ENCODE assay signal across 17 mouse cellular contexts in the genomic region with DNA sequence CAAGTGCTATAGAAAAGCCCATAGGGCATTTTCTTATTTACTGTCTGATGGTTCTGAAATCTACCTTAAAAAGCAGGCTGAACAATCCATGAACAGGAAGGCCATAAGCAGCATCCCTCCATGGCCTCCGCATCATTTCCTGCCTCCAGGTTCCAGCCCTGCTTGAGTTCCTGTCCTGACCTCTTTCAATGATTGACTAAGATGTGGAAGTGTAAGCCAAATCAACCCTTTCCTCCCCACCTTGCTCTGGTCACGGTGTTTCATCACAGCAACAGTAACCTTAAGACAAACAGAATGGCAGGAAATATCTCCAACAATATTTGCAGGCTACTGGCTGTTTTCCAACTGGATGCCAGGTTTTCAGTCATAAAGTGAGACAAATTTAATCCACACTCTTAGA. TPM values are rescaled to one million over a fixed set of nuclear protein-coding genes. Genes with fewer than 3 reads are reported as not detected.
DNase-seq lines count a peak whose midpoint lies in the region; ATAC-seq and TF ChIP-seq lines count a peak whose summit lies in the region.
"Had no signal": no experiment of that assay in that cellular context is flagged by ENCODE, and none has a peak within 500 bp of the region (broad histone marks: within the 10 kb centered on the region; RNA-seq: fewer than 3 reads in every experiment).

No protein-coding gene starts in this region.

- H3K9ac ChIP-seq in hindbrain, embryonic 14.5 days: 0 out of 2 replicates have a peak overlapping the region, but pooled peaks have one; percentile 16
- H3K9ac ChIP-seq in hindbrain, embryonic 11.5 days (ENCODE audit: low read depth, low read length): no peak overlapping the region
- H3K9ac ChIP-seq in lung, postnatal 0 days (replicated peaks; ENCODE audit: low read depth): no peak overlapping the region
- no peak overlapping the region for H3K9ac ChIP-seq in liver, embryonic 15.5 days
- H3K9ac ChIP-seq: heart, embryonic 12.5 days; stomach, embryonic 15.5 days had no signal

- H3K4me3 ChIP-seq in hindbrain, embryonic 14.5 days (replicated peaks; ENCODE audit: low read length): no peak overlapping the region
- no peak overlapping the region for H3K4me3 ChIP-seq in hindbrain, embryonic 11.5 days (ENCODE audit: low read depth, low read length)
- H3K4me3 ChIP-seq in lung, postnatal 0 days (ENCODE audit: low read depth, low read length): no peak overlapping the region
- H3K4me3 ChIP-seq in lung, adult 2 months (replicated peaks; ENCODE audit: extremely low read depth, low read depth, low read length): no peak overlapping the region
- peak overlapping the region; percentile 98 for H3K4me3 ChIP-seq in liver, embryonic 15.5 days (replicated peaks)
- H3K4me3 ChIP-seq: heart, embryonic 12.5 days; myocyte; stomach, embryonic 15.5 days had no signal

- TF ChIP-seq EP300 in lung, postnatal 0 days (IDR thresholded peaks at IDR 0.05): no peak

- TF ChIP-seq POLR2A in lung, adult 2 months (IDR thresholded peaks at IDR 0.05; ENCODE audit: borderline replicate concordance, extremely low read depth, low read depth, low read length): no peak

- no peak for TF ChIP-seq CTCF in lung, postnatal 0 days (IDR thresholded peaks at IDR 0.05)
- no peak for TF ChIP-seq CTCF in lung, adult 2 months (IDR thresholded peaks at IDR 0.05; ENCODE audit: insufficient read depth, low read length)

- peak overlapping the region; percentile 66 for H3K4me2 ChIP-seq in hindbrain, embryonic 14.5 days (replicated peaks)
- H3K4me2 ChIP-seq in hindbrain, embryonic 11.5 days (replicated peaks; ENCODE audit: low read depth, low read length): no peak overlapping the region
- H3K4me2 ChIP-seq in lung, postnatal 0 days (replicated peaks; ENCODE audit: low read depth, low read length): no peak overlapping the region
- peak overlapping the region; percentile 89 for H3K4me2 ChIP-seq in liver, embryonic 15.5 days
- H3K4me2 ChIP-seq: heart, embryonic 12.5 days; stomach, embryonic 15.5 days had no signal

- no peaks in the 10 kb centered on the region for H3K9me3 ChIP-seq in hindbrain, embryonic 14.5 days (ENCODE audit: control insufficient read depth, low read length)
- no peaks in the 10 kb centered on the region for H3K9me3 ChIP-seq in hindbrain, embryonic 11.5 days (ENCODE audit: control insufficient read depth, low read length)
- no peaks in the 10 kb centered on the region for H3K9me3 ChIP-seq in lung, postnatal 0 days (ENCODE audit: low read length)
- H3K9me3 ChIP-seq in liver, embryonic 15.5 days (replicated peaks): no peaks in the 10 kb centered on the region
- H3K9me3 ChIP-seq: heart, embryonic 12.5 days; stomach, embryonic 15.5 days had no signal

- no peaks in the 10 kb centered on the region; the same call in 1 of the 2 replicates for H3K36me3 ChIP-seq in hindbrain, embryonic 14.5 days (replicated peaks; ENCODE audit: control insufficient read depth, insufficient read depth)
- no peaks in the 10 kb centered on the region for H3K36me3 ChIP-seq in hindbrain, embryonic 11.5 days (ENCODE audit: control insufficient read depth, insufficient read depth, low read length)
- H3K36me3 ChIP-seq in lung, postnatal 0 days (ENCODE audit: insufficient read depth, low read length): no peaks in the 10 kb centered on the region
- peaks cover 39% of the 10 kb centered on the region for H3K36me3 ChIP-seq in liver, embryonic 15.5 days (replicated peaks)
- H3K36me3 ChIP-seq: heart, embryonic 12.5 days; stomach, embryonic 15.5 days had no signal

- DNase-seq in hindbrain, embryonic 14.5 days (ENCODE audit: low spot score): peak; percentile 5
- DNase-seq in hindbrain, embryonic 11.5 days (ENCODE audit: low spot score): no peak
- DNase-seq in lung, postnatal 0 days (ENCODE audit: low spot score): peak; percentile 15
- no peak for DNase-seq in lung, adult 2 months
- DNase-seq in gastrocnemius, adult 8-10 months (ENCODE audit: low spot score in 2 of 2): no peak
- DNase-seq: cerebellum, adult 8-10 months; left cerebral cortex, postnatal 4 days; thymus, postnatal 14 days had no signal

- no peak for ATAC-seq in hindbrain, embryonic 14.5 days (ENCODE audit: low FRiP score)
- ATAC-seq in hindbrain, embryonic 11.5 days (ENCODE audit: low FRiP score): no peak
- ATAC-seq in lung, postnatal 0 days: no peak
- 0 out of 2 replicates have a peak, but pooled peaks have one; percentile 2 for ATAC-seq in granulocyte monocyte progenitor cell, adult 5-6 weeks (replicated peaks; ENCODE audit: poor library complexity, severe bottlenecking)
- no peak for ATAC-seq in liver, embryonic 15.5 days (ENCODE audit: insufficient read depth)
- no peak for ATAC-seq in frontal cortex, adult (ENCODE audit: low TSS enrichment)
- ATAC-seq: activated CD4-positive, CD25-positive, alpha-beta regulatory T cell, adult 4 months; CD4-positive, CD25-positive, alpha-beta regulatory T cell, adult 4 months had no signal

- H3K27ac ChIP-seq in hindbrain, embryonic 14.5 days: no peak overlapping the region
- no peak overlapping the region for H3K27ac ChIP-seq in hindbrain, embryonic 11.5 days (ENCODE audit: low read depth, low read length)
- H3K27ac ChIP-seq in lung, postnatal 0 days (ENCODE audit: low read length): no peak overlapping the region
- H3K27ac ChIP-seq in liver, embryonic 15.5 days (replicated peaks): no peak overlapping the region; the same call in 1 of the 2 replicates
- H3K27ac ChIP-seq: macrophage; stomach, embryonic 15.5 days had no signal

- H3K4me1 ChIP-seq in hindbrain, embryonic 14.5 days (replicated peaks; ENCODE audit: control insufficient read depth, insufficient read depth, low read length): peaks cover 68% of the 10 kb centered on the region
- H3K4me1 ChIP-seq in hindbrain, embryonic 11.5 days (replicated peaks; ENCODE audit: control insufficient read depth, insufficient read depth, low read length): no peaks in the 10 kb centered on the region
- peaks cover 6% of the 10 kb centered on the region; the same call in 1 of the 2 replicates for H3K4me1 ChIP-seq in lung, postnatal 0 days (ENCODE audit: insufficient read depth, low read depth, low read length)
- H3K4me1 ChIP-seq in lung, adult 2 months (ENCODE audit: control insufficient read depth, insufficient read depth, low read length): peaks cover 12% of the 10 kb centered on the region
- H3K4me1 ChIP-seq in liver, embryonic 15.5 days (replicated peaks): peaks cover 55% of the 10 kb centered on the region
- H3K4me1 ChIP-seq: stomach, embryonic 15.5 days had no signal

- 62% methylated on average over 2 of the region's 2 CpGs for WGBS in hindbrain, embryonic 14.5 days
- WGBS in hindbrain, embryonic 11.5 days: 69% methylated on average over 2 of the region's 2 CpGs
- 40% methylated on average over 2 of the region's 2 CpGs for WGBS in lung, postnatal 0 days
- WGBS in lung, adult 2 months: 27% methylated on average over 2 of the region's 2 CpGs
- 55% methylated on average over 2 of the region's 2 CpGs for WGBS in liver, embryonic 15.5 days (ENCODE audit: insufficient replicate concordance)

- no peaks in the 10 kb centered on the region for H3K27me3 ChIP-seq in hindbrain, embryonic 14.5 days (ENCODE audit: control insufficient read depth, insufficient read depth, low read length)
- H3K27me3 ChIP-seq in hindbrain, embryonic 11.5 days (ENCODE audit: control insufficient read depth, insufficient read depth, low read length): no peaks in the 10 kb centered on the region
- no peaks in the 10 kb centered on the region for H3K27me3 ChIP-seq in lung, postnatal 0 days (replicated peaks; ENCODE audit: insufficient read depth, low read length)
- H3K27me3 ChIP-seq in liver, embryonic 15.5 days: no peaks in the 10 kb centered on the region
- H3K27me3 ChIP-seq: heart, embryonic 12.5 days; stomach, embryonic 15.5 days had no signal

RNA-seq across cellular contexts. Expression of gene D1Ertd622e, which starts 4.7 kb away (rescaled TPM):
- polyA plus RNA-seq in hindbrain, embryonic 14.5 days (2014; fragmentation: Nextera tagmentation; extraction: Ambion mirVana): 62.8 and 75.9 TPM in 2 replicates
- 32.6 and 40.8 TPM in 2 replicates for polyA plus RNA-seq in hindbrain, embryonic 11.5 days (2014; fragmentation: Nextera tagmentation; extraction: Ambion mirVana)
- 13.2 and 15.4 TPM in 2 replicates for polyA plus RNA-seq in lung, postnatal 0 days (2015; fragmentation: Nextera tagmentation; extraction: Ambion mirVana)
- polyA plus RNA-seq in lung, adult 2 months (2012; rRNA removed): 12.0 and 13.7 TPM in 2 replicates
- 30.1 and 31.0 TPM in 2 replicates for total RNA-seq in granulocyte monocyte progenitor cell, adult 5-6 weeks (2014; fragmentation: Nextera tagmentation)
- 33.0 and 53.3 TPM in 2 replicates for total RNA-seq in granulocyte monocyte progenitor cell, adult 5-6 weeks (2017)
- 48.0 and 49.8 TPM in 2 replicates for polyA plus RNA-seq in liver, embryonic 15.5 days (2015; fragmentation: Nextera tagmentation; extraction: Ambion mirVana)
- 10 to 100 TPM; 15.8 to 29.3 (median 25.3) TPM for total RNA-seq in gastrocnemius, adult 8-10 months (2022)

Comparison
In these comparisons a context has a peak if more than half of its experiments do, and no peak if none do; other contexts are left out.
1. DNase-seq: peak in hindbrain, embryonic 14.5 days (single experiment) and lung, postnatal 0 days (single experiment); none in hindbrain, embryonic 11.5 days (single experiment), lung, adult 2 months (single experiment) and gastrocnemius, adult 8-10 months (0 of 2).
2. H3K4me2 ChIP-seq: peak in hindbrain, embryonic 14.5 days (single experiment) and liver, embryonic 15.5 days (single experiment); none in hindbrain, embryonic 11.5 days (single experiment) and lung, postnatal 0 days (single experiment).